Comparison of ENCODE assay signal across 25 mouse cellular contexts in the genomic region with DNA sequence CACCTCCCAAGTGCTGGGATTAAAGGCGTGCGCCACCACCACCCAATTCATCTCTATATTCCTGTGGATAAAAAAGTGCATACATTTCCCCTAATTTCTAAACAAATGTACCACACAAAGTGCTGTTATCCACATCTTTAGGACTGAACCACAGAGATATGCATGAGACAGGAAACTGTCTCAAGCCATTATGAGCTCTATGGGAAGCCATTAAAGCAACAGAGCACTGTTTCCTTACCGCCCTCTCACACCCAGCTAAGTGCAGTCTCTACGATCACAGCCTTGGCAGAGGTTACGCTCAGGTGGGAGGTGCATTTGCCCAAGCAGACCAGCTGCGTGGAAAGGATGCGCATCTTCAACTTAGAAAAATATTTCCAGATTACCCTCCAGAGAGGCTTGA. TPM values are rescaled to one million over a fixed set of nuclear protein-coding genes. Genes with fewer than 3 reads are reported as not detected.
A peak's percentile ranks its signal among the peaks of the same experiment; 100 is the strongest.
DNase-seq lines count a peak whose midpoint lies in the region; ATAC-seq lines count a peak whose summit lies in the region.
"Had no signal": no experiment of that assay in that cellular context is flagged by ENCODE, and none has a peak within 500 bp of the region (broad histone marks: within the 10 kb centered on the region; RNA-seq: fewer than 3 reads in every experiment).

No protein-coding gene starts in this region.

- H3K36me3 ChIP-seq in megakaryocyte, embryonic 14.5 days (replicated peaks; ENCODE audit: low read length) = peaks cover 76% of the 10 kb centered on the region
- H3K36me3 ChIP-seq: embryonic facial prominence, embryonic 10.5 days; embryonic facial prominence, embryonic 12.5 days; forebrain, embryonic 15.5 days had no signal

- H3K4me1 ChIP-seq in megakaryocyte, embryonic 14.5 days = peaks cover 54% of the 10 kb centered on the region
- H3K4me1 ChIP-seq: embryonic facial prominence, embryonic 12.5 days had no signal

- H3K27me3 ChIP-seq in megakaryocyte, embryonic 14.5 days (replicated peaks) = no peaks in the 10 kb centered on the region
- H3K27me3 ChIP-seq: CH12.LX; embryonic facial prominence, embryonic 12.5 days; forebrain, embryonic 13.5 days; forebrain, embryonic 15.5 days had no signal

- no peak for ATAC-seq in megakaryocyte, adult 5-6 weeks (ENCODE audit: poor library complexity, severe bottlenecking)
- ATAC-seq in common myeloid progenitor, adult 5-6 weeks (replicated peaks; ENCODE audit: low read depth, poor library complexity, severe bottlenecking) = 0 out of 2 replicates have a peak, but pooled peaks have one; percentile 42
- ATAC-seq: activated CD4-positive, CD25-positive, alpha-beta regulatory T cell, adult 4 months; CD4-positive, CD25-positive, alpha-beta regulatory T cell, adult 4 months; forebrain, embryonic 13.5 days; forebrain, embryonic 15.5 days; forebrain, postnatal 0 days had no signal

- peak; percentile 62 for DNase-seq in ES-CJ7 (ENCODE audit: low read depth, low spot score)
- DNase-seq in WW6 (ENCODE audit: low read depth, low spot score) = peak; percentile 22
- no peak for DNase-seq in heart, adult 11 months
- no peak for DNase-seq in right cerebral cortex, postnatal 10 days (ENCODE audit: low spot score in 2 of 2)
- DNase-seq: adrenal gland, adult 8-10 months; adrenal gland, postnatal 14 days; adrenal gland, postnatal 36 days; B cell, adult 2 months; cerebellum, adult 11-12 months; cerebellum, adult 2 months; cerebellum, adult 9-10 months; cerebellum, postnatal 10 days; cerebellum, postnatal 25 days; embryo, embryonic 11 days; forebrain, postnatal 0 days had no signal

- no peaks in the 10 kb centered on the region for H3K9me3 ChIP-seq in megakaryocyte, embryonic 14.5 days
- H3K9me3 ChIP-seq: embryonic facial prominence, embryonic 10.5 days; embryonic facial prominence, embryonic 12.5 days; forebrain, embryonic 13.5 days; forebrain, embryonic 15.5 days had no signal

- H3K4me3 ChIP-seq in megakaryocyte, embryonic 14.5 days (replicated peaks) = peak overlapping the region; percentile 59
- H3K4me3 ChIP-seq: embryonic facial prominence, embryonic 10.5 days; embryonic facial prominence, embryonic 12.5 days; forebrain, embryonic 13.5 days; forebrain, embryonic 15.5 days had no signal

RNA-seq across cellular contexts. Expression of a gene that starts 26.7 kb away (rescaled TPM):
- 4.3 and 7.3 TPM in 2 replicates for polyA plus RNA-seq in megakaryocyte, embryonic 14.5 days (2012; ENCODE audit: insufficient read depth, low replicate concordance)
- 9.0 and 10.7 TPM in 2 replicates for total RNA-seq in megakaryocyte, adult 5-6 weeks (2015)
- 15.5 and 17.9 TPM in 2 replicates for total RNA-seq in megakaryocyte, adult 5-6 weeks (2017)
- total RNA-seq in common myeloid progenitor, adult 5-6 weeks (2017) = 13.1 and 15.4 TPM in 2 replicates

Comparison
In these comparisons a context has a peak if more than half of its experiments do, and no peak if none do; other contexts are left out.
1. DNase-seq: peak in ES-CJ7 (single experiment) and WW6 (single experiment); none in heart, adult 11 months (single experiment) and right cerebral cortex, postnatal 10 days (0 of 2).